Mouse (Mus musculus): ENCODE measurements around the gene Olfr157. TPM values are rescaled to one million over a fixed set of nuclear protein-coding genes. Genes with fewer than 3 reads are reported as not detected.

Olfr157 gene
- polyA plus RNA-seq, 1 experiment from 2014 or later: not detected

Other genes starting within 250 kb of the Olfr157 start
- gene Npr2, start 208.3 kb downstream of the Olfr157 start, polyA plus RNA-seq (2015; fragmentation: Nextera tagmentation; extraction: Ambion mirVana): 8.0 and 10.2 TPM in 2 replicates
- 1.4 and 1.7 TPM in 2 replicates for gene Spag8, start 186.6 kb downstream of the Olfr157 start, polyA plus RNA-seq (2015; fragmentation: Nextera tagmentation; extraction: Ambion mirVana)
- 115 and 129 TPM in 2 replicates for gene Hint2, start 183.7 kb downstream of the Olfr157 start, polyA plus RNA-seq (2015; fragmentation: Nextera tagmentation; extraction: Ambion mirVana)
- 2.7 and 3.6 TPM in 2 replicates for gene Tmem8b, start 171.2 kb downstream of the Olfr157 start, polyA plus RNA-seq (2015; fragmentation: Nextera tagmentation; extraction: Ambion mirVana)
- gene Fam221b, start 171.1 kb downstream of the Olfr157 start, polyA plus RNA-seq (2015; fragmentation: Nextera tagmentation; extraction: Ambion mirVana): 2.7 and 3.3 TPM in 2 replicates
- gene Olfr70, start 139.4 kb downstream of the Olfr157 start, polyA plus RNA-seq (2015; fragmentation: Nextera tagmentation; extraction: Ambion mirVana): not detected in 2 replicates
- not detected in 2 replicates for gene Olfr71, start 129.9 kb downstream of the Olfr157 start, polyA plus RNA-seq (2015; fragmentation: Nextera tagmentation; extraction: Ambion mirVana)
- 0.77 and 1.0 TPM in 2 replicates for gene Hrct1, start 113.0 kb downstream of the Olfr157 start, polyA plus RNA-seq (2015; fragmentation: Nextera tagmentation; extraction: Ambion mirVana)
- gene Spaar, start 110.2 kb downstream of the Olfr157 start, polyA plus RNA-seq (2015; fragmentation: Nextera tagmentation; extraction: Ambion mirVana): 0.12 and 0.19 TPM in 2 replicates
- gene Olfr159, start 69.2 kb downstream of the Olfr157 start, polyA plus RNA-seq (2015; fragmentation: Nextera tagmentation; extraction: Ambion mirVana): not detected in 2 replicates
- not detected in 2 replicates for gene Olfr156, start 16.3 kb downstream of the Olfr157 start, polyA plus RNA-seq (2015; fragmentation: Nextera tagmentation; extraction: Ambion mirVana)
- not detected in 2 replicates for gene Olfr155, start 11.4 kb upstream of the Olfr157 start, polyA plus RNA-seq (2015; fragmentation: Nextera tagmentation; extraction: Ambion mirVana)
- 24.1 and 25.0 TPM in 2 replicates for gene Reck, start 35.3 kb upstream of the Olfr157 start, polyA plus RNA-seq (2015; fragmentation: Nextera tagmentation; extraction: Ambion mirVana)
- 71.7 and 73.9 TPM in 2 replicates for gene Glipr2, start 117.2 kb upstream of the Olfr157 start, polyA plus RNA-seq (2015; fragmentation: Nextera tagmentation; extraction: Ambion mirVana)
- not detected in 2 replicates for gene Ccin, start 143.3 kb upstream of the Olfr157 start, polyA plus RNA-seq (2015; fragmentation: Nextera tagmentation; extraction: Ambion mirVana)
- gene Clta, start 164.3 kb upstream of the Olfr157 start, polyA plus RNA-seq (2015; fragmentation: Nextera tagmentation; extraction: Ambion mirVana): 231 and 236 TPM in 2 replicates
- gene Gne, start 244.0 kb upstream of the Olfr157 start, polyA plus RNA-seq (2015; fragmentation: Nextera tagmentation; extraction: Ambion mirVana): 22.5 and 25.3 TPM in 2 replicates